Mouse (Mus musculus): ENCODE results near the gene Clgn. TPM values are rescaled to one million over a fixed set of nuclear protein-coding genes. Genes with fewer than 3 reads are reported as not detected.
A peak's percentile ranks its signal among the peaks of the same experiment; 100 is the strongest.
"Not testable (repeated sequence)": the region's sequence is repeated elsewhere in the genome, so short reads cannot be mapped to it uniquely, and the experiment has no call there.

Clgn gene
- polyA plus RNA-seq, 2 experiments: 0.26 to 0.39 TPM

DNA sequence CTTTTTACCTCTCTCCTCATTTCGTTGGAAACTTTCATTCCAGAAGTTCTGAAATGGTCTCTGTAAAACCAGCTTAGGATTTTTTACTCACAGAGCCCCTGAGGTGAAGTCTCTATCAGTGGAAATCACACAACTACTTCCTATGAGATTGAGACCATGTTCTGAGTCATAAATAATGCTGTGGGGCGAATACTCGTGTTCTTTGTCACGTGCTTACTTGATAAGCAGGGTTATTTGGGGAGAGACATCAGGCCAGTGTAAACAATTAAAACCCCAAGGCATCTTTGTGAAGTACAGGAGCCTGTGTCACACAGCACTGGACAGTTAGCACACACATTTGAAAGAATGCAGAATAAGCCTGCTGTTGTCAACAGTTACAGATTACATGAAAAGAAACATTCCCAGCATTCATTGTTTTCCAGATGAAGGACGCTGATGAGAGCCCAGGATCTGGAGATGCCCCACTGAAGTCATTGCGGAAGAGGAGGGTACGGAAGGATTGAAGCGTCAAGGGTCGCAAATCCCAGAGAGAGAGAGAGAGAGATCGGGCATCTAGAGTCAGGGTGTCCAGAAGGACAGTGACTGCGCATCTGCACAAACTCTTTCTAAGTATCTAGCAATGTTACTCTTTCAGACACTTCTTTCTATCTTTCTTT, 36.6 kb downstream of the Clgn start:
- Histone ChIP-seq H3K27ac (peak overlapping the region; percentile 28; the same call in 1 of the 2 replicates), H3K36me3 (replicated peaks; ENCODE audit: control insufficient read depth, insufficient read depth, low read depth) (no peaks in the 10 kb centered on the region), H3K4me2 (ENCODE audit: low read depth) (no peak overlapping the region), H3K9ac (replicated peaks) (no peak overlapping the region), H3K9me3 (ENCODE audit: control insufficient read depth, low read length) (no peaks in the 10 kb centered on the region), H3K27me3 (ENCODE audit: control insufficient read depth, insufficient read depth, low read length) (no peaks in the 10 kb centered on the region), H3K4me1 (replicated peaks; ENCODE audit: control insufficient read depth in 2 of 2, insufficient read depth in 2 of 2, low read length in 1 of 2) (peaks cover 61 to 67% of the 10 kb centered on the region in 2 experiments), H3K4me3 (ENCODE audit: insufficient read depth in 1 of 2, low read depth in 2 of 2, low read length in 2 of 2) (no peak overlapping the region)
- WGBS (ENCODE audit: insufficient replicate concordance): 57% methylated on average over 11 of the region's 11 CpGs
- no peak for TF ChIP-seq CTCF (IDR thresholded peaks at IDR 0.05; ENCODE audit: low read depth)
- no peak for TF ChIP-seq EP300 (IDR thresholded peaks at IDR 0.05; ENCODE audit: low read depth)
- no peak for ATAC-seq (ENCODE audit: insufficient read depth)
- DNase-seq (ENCODE audit: low read depth in 3 of 3, low spot score in 3 of 3): no peak

GRCm38 (mm10) chr8:83426949-83427348, 37.3 kb downstream of the Clgn start:
- no peak for TF ChIP-seq EP300 (IDR thresholded peaks at IDR 0.05; ENCODE audit: low read depth)
- no peak for TF ChIP-seq CTCF (IDR thresholded peaks at IDR 0.05; ENCODE audit: low read depth)
- WGBS (ENCODE audit: insufficient replicate concordance): 20% methylated on average over 7 of the region's 7 CpGs
- no peaks in the 10 kb centered on the region for H3K27me3 ChIP-seq (ENCODE audit: control insufficient read depth, insufficient read depth, low read length)
- H3K4me2 ChIP-seq (ENCODE audit: low read depth): peak overlapping the region; percentile 17; the same call in 1 of the 2 replicates
- H3K9me3 ChIP-seq (ENCODE audit: control insufficient read depth, low read length): no peaks in the 10 kb centered on the region
- H3K9ac ChIP-seq (replicated peaks): peak overlapping the region; percentile 11; the same call in 1 of the 2 replicates
- no peak overlapping the region for H3K4me3 ChIP-seq (ENCODE audit: insufficient read depth in 1 of 2, low read depth in 2 of 2, low read length in 2 of 2)
- ATAC-seq (ENCODE audit: insufficient read depth) (no peak), DNase-seq (ENCODE audit: low read depth in 3 of 3, low spot score in 3 of 3) (no peak)
- H3K4me1 ChIP-seq (replicated peaks; ENCODE audit: control insufficient read depth in 2 of 2, insufficient read depth in 2 of 2, low read length in 1 of 2): peaks cover 54 to 60% of the 10 kb centered on the region in 2 experiments
- no peaks in the 10 kb centered on the region for H3K36me3 ChIP-seq (replicated peaks; ENCODE audit: control insufficient read depth, insufficient read depth, low read depth)
- peak overlapping the region; percentile 63 for H3K27ac ChIP-seq

DNA sequence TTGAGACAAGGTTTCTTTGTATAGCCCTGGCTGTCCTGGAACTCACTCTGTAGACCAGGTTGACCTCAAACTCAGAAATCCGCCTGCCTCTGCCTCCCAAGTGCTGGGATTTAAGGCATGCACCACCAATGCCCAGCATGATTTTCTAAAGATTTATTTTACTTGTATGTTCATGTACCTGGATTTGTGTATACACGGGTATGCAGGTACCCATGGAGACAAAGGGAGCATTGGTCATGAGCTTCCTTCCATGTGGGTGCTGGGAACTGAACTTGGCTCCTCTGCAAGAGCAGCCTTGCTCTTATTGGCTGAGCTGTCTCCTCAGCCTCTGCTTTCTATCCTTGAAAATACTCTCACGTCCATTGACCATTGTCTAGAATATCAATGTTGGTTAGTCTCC, 39.0 kb downstream of the Clgn start:
- WGBS (ENCODE audit: insufficient replicate concordance): 52% methylated on average over 3 of the region's 3 CpGs
- Histone ChIP-seq H3K4me2 (ENCODE audit: low read depth) (peak overlapping the region; percentile 56), H3K27ac (peak overlapping the region; percentile 44), H3K4me1 (replicated peaks; ENCODE audit: control insufficient read depth in 2 of 2, insufficient read depth in 2 of 2, low read length in 1 of 2) (peaks cover 41 to 48% of the 10 kb centered on the region in 2 experiments), H3K4me3 (ENCODE audit: insufficient read depth in 1 of 2, low read depth in 2 of 2, low read length in 2 of 2) (peak overlapping the region; percentile 15 to 17; a peak in 2 of 4 replicates)
- not testable (repeated sequence) for H3K27me3 ChIP-seq (ENCODE audit: control insufficient read depth, insufficient read depth, low read length); H3K9ac ChIP-seq (replicated peaks); H3K36me3 ChIP-seq (replicated peaks; ENCODE audit: control insufficient read depth, insufficient read depth, low read depth); DNase-seq (ENCODE audit: low read depth in 3 of 3, low spot score in 3 of 3); H3K9me3 ChIP-seq (ENCODE audit: control insufficient read depth, low read length)
- ATAC-seq (ENCODE audit: insufficient read depth): peak; percentile 18; the same call in 1 of the 2 replicates

DNA sequence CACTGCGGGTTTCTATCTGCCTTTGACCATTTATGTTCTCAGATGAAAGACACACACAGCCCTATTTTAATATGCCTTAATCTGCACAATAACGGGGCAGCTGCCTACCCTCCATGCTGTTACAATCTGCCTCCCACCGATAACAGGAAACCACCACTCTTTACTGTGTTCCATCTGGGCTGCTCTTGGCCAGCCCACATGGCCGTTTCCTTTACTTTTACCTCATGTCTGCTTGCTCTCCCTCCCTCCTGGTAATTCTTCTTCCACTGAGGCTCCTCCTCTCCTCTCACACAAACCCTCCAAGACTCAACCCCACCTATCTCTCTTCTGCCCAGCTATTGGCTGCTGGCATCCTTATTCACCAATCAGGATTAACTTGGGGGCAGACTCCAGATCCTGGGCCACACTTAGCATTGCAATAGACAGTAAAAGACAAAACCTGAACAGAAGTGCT, 39.4 kb downstream of the Clgn start:
- H3K4me1 ChIP-seq (replicated peaks; ENCODE audit: control insufficient read depth in 2 of 2, insufficient read depth in 2 of 2, low read length in 1 of 2): peaks cover 36 to 43% of the 10 kb centered on the region in 2 experiments
- H3K4me3 ChIP-seq (ENCODE audit: insufficient read depth in 1 of 2, low read depth in 2 of 2, low read length in 2 of 2): peak overlapping the region; percentile 17 to 25; a peak in 1 of 4 replicates
- H3K27ac ChIP-seq: peak overlapping the region; percentile 44
- TF ChIP-seq CTCF (IDR thresholded peaks at IDR 0.05; ENCODE audit: low read depth) (no peak), EP300 (IDR thresholded peaks at IDR 0.05; ENCODE audit: low read depth) (peak; percentile 78)
- peaks cover 7% of the 10 kb centered on the region for H3K36me3 ChIP-seq (replicated peaks; ENCODE audit: control insufficient read depth, insufficient read depth, low read depth)
- H3K9ac ChIP-seq (replicated peaks): no peak overlapping the region; the same call in 1 of the 2 replicates
- peak; percentile 69 to 81 (median 74) for DNase-seq (ENCODE audit: low read depth in 3 of 3, low spot score in 3 of 3)
- no peaks in the 10 kb centered on the region for H3K27me3 ChIP-seq (ENCODE audit: control insufficient read depth, insufficient read depth, low read length)
- H3K4me2 ChIP-seq (ENCODE audit: low read depth): peak overlapping the region; percentile 56
- ATAC-seq (ENCODE audit: insufficient read depth): peak; percentile 94
- WGBS (ENCODE audit: insufficient replicate concordance): 12% methylated on average over 4 of the region's 4 CpGs
- no peaks in the 10 kb centered on the region for H3K9me3 ChIP-seq (ENCODE audit: control insufficient read depth, low read length)

GRCm38 (mm10) chr8:83437077-83437476, 47.4 kb downstream of the Clgn start:
- ATAC-seq (ENCODE audit: insufficient read depth) (no peak), DNase-seq (ENCODE audit: low read depth in 3 of 3, low spot score in 3 of 3) (no peak)
- Histone ChIP-seq H3K4me1 (replicated peaks; ENCODE audit: control insufficient read depth in 2 of 2, insufficient read depth in 2 of 2, low read length in 1 of 2) (peaks cover 12 to 15% of the 10 kb centered on the region in 2 experiments), H3K4me2 (ENCODE audit: low read depth) (no peak overlapping the region), H3K9me3 (ENCODE audit: control insufficient read depth, low read length) (no peaks in the 10 kb centered on the region), H3K27me3 (ENCODE audit: control insufficient read depth, insufficient read depth, low read length) (no peaks in the 10 kb centered on the region), H3K36me3 (replicated peaks; ENCODE audit: control insufficient read depth, insufficient read depth, low read depth) (peaks cover 37% of the 10 kb centered on the region), H3K9ac (replicated peaks) (no peak overlapping the region), H3K4me3 (ENCODE audit: insufficient read depth in 1 of 2, low read depth in 2 of 2, low read length in 2 of 2) (no peak overlapping the region), H3K27ac (no peak overlapping the region)
- WGBS (ENCODE audit: insufficient replicate concordance): 30% methylated on average over 1 of the region's 1 CpGs
- no peak for TF ChIP-seq EP300 (IDR thresholded peaks at IDR 0.05; ENCODE audit: low read depth)
- TF ChIP-seq CTCF (IDR thresholded peaks at IDR 0.05; ENCODE audit: low read depth): no peak

Data from liver, embryonic 14.5 days (tissue).